Mouse (Mus musculus): ENCODE results near the gene Slc12a9.

GRCm38 (mm10) chr5:137345821-137346220, 12.4 kb upstream of the Slc12a9 start:
- no peak for TF ChIP-seq CTCF (IDR thresholded peaks at IDR 0.05; ENCODE audit: extremely low read depth, insufficient read depth, insufficient read length, insufficient replicate concordance)
- TF ChIP-seq POLR2A (IDR thresholded peaks at IDR 0.05; ENCODE audit: low read depth, low read length), result no peak

Measured in spleen, adult 2 months (tissue).